In the genomic region with DNA sequence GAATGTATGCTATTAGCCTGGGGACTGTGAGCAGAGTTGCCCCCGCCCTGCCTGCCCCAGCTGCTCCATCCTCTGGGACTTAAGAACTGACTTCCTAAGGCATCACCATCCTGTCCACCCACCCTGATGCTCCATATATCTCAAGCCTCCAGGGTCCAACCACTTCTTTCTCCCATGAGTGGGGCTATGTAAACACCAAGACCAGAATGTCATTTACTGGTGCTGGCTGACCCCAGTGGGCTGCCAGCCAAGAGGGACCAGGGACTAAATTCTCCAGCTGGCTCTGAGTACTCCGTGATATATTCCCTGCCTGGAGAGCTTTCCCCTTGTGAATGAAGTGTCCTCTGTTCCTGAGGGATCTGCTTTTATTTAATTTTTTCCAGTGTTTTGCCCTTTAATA, we compare ENCODE assay signal across 11 mouse cellular contexts. TPM values are rescaled to one million over a fixed set of nuclear protein-coding genes. Genes with fewer than 3 reads are reported as not detected.
DNase-seq lines count a peak whose midpoint lies in the region; ATAC-seq and TF ChIP-seq lines count a peak whose summit lies in the region.
"Had no signal": no experiment of that assay in that cellular context is flagged by ENCODE, and none has a peak within 500 bp of the region (broad histone marks: within the 10 kb centered on the region; RNA-seq: fewer than 3 reads in every experiment).

No protein-coding gene starts in this region.

- no peak overlapping the region for H3K27ac ChIP-seq in hindbrain, embryonic 14.5 days
- H3K27ac ChIP-seq in hindbrain, embryonic 11.5 days (ENCODE audit: low read depth, low read length), result no peak overlapping the region
- H3K27ac ChIP-seq in stomach, embryonic 14.5 days (ENCODE audit: low read length), result no peak overlapping the region; the same call in 1 of the 2 replicates
- no peak overlapping the region for H3K27ac ChIP-seq in stomach, postnatal 0 days (replicated peaks)

- no peak overlapping the region for H3K4me3 ChIP-seq in hindbrain, embryonic 14.5 days (replicated peaks; ENCODE audit: low read length)
- no peak overlapping the region for H3K4me3 ChIP-seq in hindbrain, embryonic 11.5 days (ENCODE audit: low read depth, low read length)
- no peak overlapping the region for H3K4me3 ChIP-seq in stomach, embryonic 14.5 days (ENCODE audit: low read depth, low read length)
- no peak overlapping the region for H3K4me3 ChIP-seq in stomach, postnatal 0 days (ENCODE audit: low read depth, low read length)

- WGBS in hindbrain, embryonic 14.5 days, result 62% methylated on average over 2 of the region's 2 CpGs
- 74% methylated on average over 2 of the region's 2 CpGs for WGBS in hindbrain, embryonic 11.5 days
- WGBS in stomach, embryonic 14.5 days, result 61% methylated on average over 2 of the region's 2 CpGs
- 58% methylated on average over 2 of the region's 2 CpGs for WGBS in stomach, postnatal 0 days

- no peak for TF ChIP-seq EP300 in stomach, postnatal 0 days (optimal IDR thresholded peaks at IDR 0.05)

- H3K9ac ChIP-seq in hindbrain, embryonic 14.5 days, result no peak overlapping the region
- H3K9ac ChIP-seq in hindbrain, embryonic 11.5 days (ENCODE audit: low read depth, low read length), result no peak overlapping the region
- no peak overlapping the region for H3K9ac ChIP-seq in stomach, embryonic 14.5 days (replicated peaks; ENCODE audit: low read depth, low read length)
- H3K9ac ChIP-seq in stomach, postnatal 0 days (ENCODE audit: low read length), result no peak overlapping the region

- no peaks in the 10 kb centered on the region for H3K4me1 ChIP-seq in hindbrain, embryonic 14.5 days (replicated peaks; ENCODE audit: control insufficient read depth, insufficient read depth, low read length)
- no peaks in the 10 kb centered on the region for H3K4me1 ChIP-seq in hindbrain, embryonic 11.5 days (replicated peaks; ENCODE audit: control insufficient read depth, insufficient read depth, low read length)
- H3K4me1 ChIP-seq in stomach, embryonic 14.5 days (ENCODE audit: control insufficient read depth, insufficient read depth, low read length), result peaks cover 11% of the 10 kb centered on the region; the same call in 1 of the 2 replicates
- no peaks in the 10 kb centered on the region for H3K4me1 ChIP-seq in stomach, postnatal 0 days (replicated peaks; ENCODE audit: control insufficient read depth, insufficient read depth)

- H3K27me3 ChIP-seq in hindbrain, embryonic 14.5 days (ENCODE audit: control insufficient read depth, insufficient read depth, low read length), result no peaks in the 10 kb centered on the region
- H3K27me3 ChIP-seq in hindbrain, embryonic 11.5 days (ENCODE audit: control insufficient read depth, insufficient read depth, low read length), result no peaks in the 10 kb centered on the region
- no peaks in the 10 kb centered on the region for H3K27me3 ChIP-seq in stomach, embryonic 14.5 days (ENCODE audit: control insufficient read depth, insufficient read depth, low read length)
- no peaks in the 10 kb centered on the region for H3K27me3 ChIP-seq in stomach, postnatal 0 days (ENCODE audit: control insufficient read depth, insufficient read depth, low read length)

- no peak for TF ChIP-seq CTCF in stomach, postnatal 0 days (IDR thresholded peaks at IDR 0.05; ENCODE audit: low read depth)

- no peaks in the 10 kb centered on the region for H3K36me3 ChIP-seq in hindbrain, embryonic 14.5 days (replicated peaks; ENCODE audit: control insufficient read depth, insufficient read depth)
- no peaks in the 10 kb centered on the region for H3K36me3 ChIP-seq in hindbrain, embryonic 11.5 days (ENCODE audit: control insufficient read depth, insufficient read depth, low read length)
- no peaks in the 10 kb centered on the region for H3K36me3 ChIP-seq in stomach, embryonic 14.5 days (ENCODE audit: control insufficient read depth, insufficient read depth, low read length)
- no peaks in the 10 kb centered on the region; the same call in 1 of the 2 replicates for H3K36me3 ChIP-seq in stomach, postnatal 0 days (ENCODE audit: control insufficient read depth, insufficient read depth, low read length)

- 0 out of 2 replicates have a peak, but pooled peaks have one; percentile 39 for ATAC-seq in hindbrain, embryonic 14.5 days (ENCODE audit: low FRiP score)
- ATAC-seq in hindbrain, embryonic 11.5 days (ENCODE audit: low FRiP score), result no peak
- peak; percentile 56; the same call in 1 of the 2 replicates for ATAC-seq in stomach, embryonic 14.5 days (ENCODE audit: insufficient number of reproducible peaks, insufficient read depth, low FRiP score, low read depth)
- ATAC-seq in stomach, postnatal 0 days (ENCODE audit: low FRiP score, low TSS enrichment), result no peak
- ATAC-seq: inflammation-experienced regulatory T-cells, adult 6 months had no signal

- no peak overlapping the region for H3K4me2 ChIP-seq in hindbrain, embryonic 14.5 days (replicated peaks)
- no peak overlapping the region for H3K4me2 ChIP-seq in hindbrain, embryonic 11.5 days (replicated peaks; ENCODE audit: low read depth, low read length)
- H3K4me2 ChIP-seq in stomach, embryonic 14.5 days (replicated peaks; ENCODE audit: low read depth, low read length), result no peak overlapping the region
- H3K4me2 ChIP-seq in stomach, postnatal 0 days (replicated peaks; ENCODE audit: low read depth), result no peak overlapping the region

- DNase-seq in hindbrain, embryonic 14.5 days (ENCODE audit: low spot score), result no peak
- DNase-seq in hindbrain, embryonic 11.5 days (ENCODE audit: low spot score), result no peak
- no peak for DNase-seq in stomach, postnatal 0 days (ENCODE audit: low spot score)
- DNase-seq in kidney, postnatal 14 days, result peak; percentile 62
- DNase-seq in urinary bladder, postnatal 25 days (ENCODE audit: low spot score), result no peak
- DNase-seq in thymus, adult 18-20 months, result no peak
- DNase-seq: adrenal gland, postnatal 10 days; cerebellum, adult 18-20 months; thymus, postnatal 36 days had no signal

- H3K9me3 ChIP-seq in hindbrain, embryonic 14.5 days (ENCODE audit: control insufficient read depth, low read length), result no peaks in the 10 kb centered on the region
- H3K9me3 ChIP-seq in hindbrain, embryonic 11.5 days (ENCODE audit: control insufficient read depth, low read length), result no peaks in the 10 kb centered on the region
- no peaks in the 10 kb centered on the region for H3K9me3 ChIP-seq in stomach, embryonic 14.5 days (ENCODE audit: control insufficient read depth, low read depth, low read length)
- H3K9me3 ChIP-seq in stomach, postnatal 0 days (ENCODE audit: control insufficient read depth, low read length), result no peaks in the 10 kb centered on the region

RNA-seq across cellular contexts. Expression of a gene that starts 37.4 kb away (rescaled TPM):
- 66.3 and 80.7 TPM in 2 replicates for polyA plus RNA-seq in hindbrain, embryonic 14.5 days (2014; fragmentation: Nextera tagmentation; extraction: Ambion mirVana)
- 24.1 and 26.6 TPM in 2 replicates for polyA plus RNA-seq in hindbrain, embryonic 11.5 days (2014; fragmentation: Nextera tagmentation; extraction: Ambion mirVana)
- polyA plus RNA-seq in stomach, embryonic 14.5 days (2014; fragmentation: Nextera tagmentation; extraction: Ambion mirVana), result 16.4 and 19.9 TPM in 2 replicates
- 4.9 and 5.3 TPM in 2 replicates for polyA plus RNA-seq in stomach, postnatal 0 days (2015; fragmentation: Nextera tagmentation; extraction: Ambion mirVana)

Comparison
In these comparisons a context has a peak if more than half of its experiments do, and no peak if none do; other contexts are left out.
1. ATAC-seq: peak in hindbrain, embryonic 14.5 days (single experiment) and stomach, embryonic 14.5 days (single experiment); none in hindbrain, embryonic 11.5 days (single experiment) and stomach, postnatal 0 days (single experiment).